Mouse (Mus musculus) cerebellum, postnatal 25 days (tissue): Measurements from ENCODE around the gene Nup85.
"Not testable (repeated sequence)": the region's sequence is repeated elsewhere in the genome, so short reads cannot be mapped to it uniquely, and the experiment has no call there.

Experiments
- DNase-seq, 2 experiments: peaks; one replicate each; pipeline ENCODE4 v3.0.0; 2021; ENCODE audit warnings: mixed read lengths in 2 of 2

Nup85 gene

GRCm38 (mm10) chr11:115564064-115564809 lies at the start of gene Nup85:
Gene Nup85, plus strand, starts transcription at chr11:115564434.
- DNase-seq: peak; percentile 98 to 99

DNA sequence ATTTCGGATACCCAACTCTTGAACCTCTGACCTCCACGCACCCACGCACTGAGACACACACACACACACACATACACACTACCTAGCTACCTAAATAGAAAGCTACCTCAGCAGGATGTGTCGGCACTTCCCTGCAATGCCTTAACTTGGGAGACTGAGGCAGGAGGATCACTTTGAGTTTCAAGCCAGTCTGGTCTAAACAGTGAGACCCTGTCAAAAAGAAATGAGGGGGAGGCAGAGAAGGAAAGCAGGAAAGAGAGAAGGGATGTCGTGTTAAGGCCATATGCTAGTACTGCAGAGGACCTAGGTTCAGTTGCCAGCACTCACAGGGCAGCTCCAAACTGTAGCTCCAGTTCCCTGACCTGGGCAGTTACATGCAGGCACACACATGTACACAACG lies 49.2 kb upstream of the Nup85 start:
- no peak for DNase-seq

- no peak for DNase-seq
Measured at GRCm38 (mm10) chr11:115516942-115517341, 47.3 kb upstream of the Nup85 start.

- DNase-seq: peak; percentile 49 to 61
Measured at GRCm38 (mm10) chr11:115518693-115519092, 45.5 kb upstream of the Nup85 start.

DNA sequence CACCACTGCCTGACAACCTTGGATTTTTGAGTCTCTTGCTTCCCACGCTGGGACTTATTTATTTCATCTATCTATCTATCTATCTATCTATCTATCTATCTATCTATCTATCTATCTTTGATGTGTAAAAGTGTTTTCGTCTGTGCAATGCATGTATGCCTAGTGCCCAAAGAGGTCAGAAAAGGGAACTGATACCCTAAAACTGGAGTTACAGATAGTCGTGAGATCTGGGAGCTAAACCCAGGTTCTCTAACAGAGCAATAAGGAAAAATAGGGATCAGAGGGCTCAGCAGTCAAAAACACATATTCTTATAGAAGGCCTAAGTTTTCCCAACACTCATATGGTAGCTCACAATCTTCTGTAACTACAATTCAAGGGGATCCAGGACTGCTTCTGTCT lies 44.7 kb upstream of the Nup85 start:
- DNase-seq: no peak

GRCm38 (mm10) chr11:115520218-115520617 lies 44.0 kb upstream of the Nup85 start:
- DNase-seq: no peak

DNA sequence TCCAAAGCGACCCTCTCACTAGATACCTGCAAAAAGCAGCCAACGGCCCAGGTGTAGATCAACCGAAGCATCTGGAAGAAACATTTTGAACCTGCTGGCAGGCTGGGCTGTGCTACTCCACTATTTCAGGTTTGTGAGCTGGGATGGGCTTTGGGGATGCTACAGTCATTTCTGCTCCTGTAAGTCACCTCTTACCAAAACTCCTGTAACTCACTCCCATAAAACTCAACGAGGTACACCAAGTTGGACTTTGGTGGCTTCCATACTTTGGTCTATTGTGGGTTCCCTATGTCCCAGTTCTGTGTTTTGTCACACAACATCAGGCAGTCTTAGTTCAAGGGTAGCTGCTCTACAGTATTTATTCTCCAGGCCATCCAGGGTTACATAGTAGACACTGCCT lies 43.2 kb upstream of the Nup85 start:
- DNase-seq: no peak

GRCm38 (mm10) chr11:115522238-115522637 lies 42.0 kb upstream of the Nup85 start:
- no peak for DNase-seq

DNA sequence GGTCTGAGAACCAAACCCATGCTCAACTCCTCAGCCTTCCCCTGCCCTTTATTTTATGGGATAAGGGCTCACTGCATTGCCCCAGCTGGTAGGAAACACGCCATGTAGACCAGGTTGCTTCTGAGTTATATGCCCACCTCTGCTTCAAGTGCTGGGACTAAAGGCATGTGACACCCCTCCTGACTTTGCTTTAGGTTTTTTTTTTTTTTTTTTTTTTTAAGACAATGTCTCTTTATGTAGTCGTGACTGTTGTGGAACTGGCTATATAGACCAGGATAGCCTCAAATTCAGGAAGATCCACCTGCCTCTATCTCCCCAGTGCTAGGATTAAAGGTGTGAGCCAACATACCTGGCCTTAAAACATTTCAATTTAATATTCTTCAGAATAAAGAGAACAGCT lies 41.5 kb upstream of the Nup85 start:
- no peak for DNase-seq

GRCm38 (mm10) chr11:115526446-115526845 lies 37.8 kb upstream of the Nup85 start:
- not testable (repeated sequence) for DNase-seq

- DNase-seq: no peak
Measured at GRCm38 (mm10) chr11:115534759-115535371, 29.4 kb upstream of the Nup85 start.

DNA sequence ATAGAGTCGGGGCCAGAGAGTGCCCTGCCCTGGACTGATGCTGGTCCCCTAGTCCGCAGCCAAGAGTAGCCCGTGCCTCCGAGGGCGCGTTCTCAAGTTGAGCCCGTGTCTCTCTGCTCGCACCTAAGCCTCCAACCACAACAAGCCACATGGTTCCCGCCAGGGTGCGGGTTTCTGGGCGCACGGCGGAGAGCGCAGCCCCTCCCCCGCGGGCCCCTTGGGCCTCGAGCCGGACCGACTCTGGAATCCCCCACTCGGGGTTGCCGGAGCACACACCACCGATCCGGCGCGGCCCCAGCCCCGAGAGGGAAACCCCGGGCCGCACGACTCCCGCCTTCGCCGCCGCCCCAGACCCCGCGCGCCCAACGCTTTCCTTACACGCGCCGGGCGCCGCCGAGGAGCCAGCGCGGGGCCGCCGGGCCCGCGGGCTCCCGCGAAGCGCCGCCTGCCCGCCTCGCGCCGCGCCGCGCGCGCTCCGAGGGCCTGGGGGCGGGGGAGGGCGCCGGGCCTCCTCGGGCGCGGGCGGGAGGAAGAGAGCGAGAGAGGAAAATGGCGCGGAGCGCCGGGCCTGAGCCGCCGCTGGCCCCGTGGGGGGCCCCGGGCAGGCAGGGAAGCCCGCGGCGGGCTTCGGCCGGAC lies 28.7 kb upstream of the Nup85 start:
- peak in 1 of 2 experiments; percentile 84 for DNase-seq

DNA sequence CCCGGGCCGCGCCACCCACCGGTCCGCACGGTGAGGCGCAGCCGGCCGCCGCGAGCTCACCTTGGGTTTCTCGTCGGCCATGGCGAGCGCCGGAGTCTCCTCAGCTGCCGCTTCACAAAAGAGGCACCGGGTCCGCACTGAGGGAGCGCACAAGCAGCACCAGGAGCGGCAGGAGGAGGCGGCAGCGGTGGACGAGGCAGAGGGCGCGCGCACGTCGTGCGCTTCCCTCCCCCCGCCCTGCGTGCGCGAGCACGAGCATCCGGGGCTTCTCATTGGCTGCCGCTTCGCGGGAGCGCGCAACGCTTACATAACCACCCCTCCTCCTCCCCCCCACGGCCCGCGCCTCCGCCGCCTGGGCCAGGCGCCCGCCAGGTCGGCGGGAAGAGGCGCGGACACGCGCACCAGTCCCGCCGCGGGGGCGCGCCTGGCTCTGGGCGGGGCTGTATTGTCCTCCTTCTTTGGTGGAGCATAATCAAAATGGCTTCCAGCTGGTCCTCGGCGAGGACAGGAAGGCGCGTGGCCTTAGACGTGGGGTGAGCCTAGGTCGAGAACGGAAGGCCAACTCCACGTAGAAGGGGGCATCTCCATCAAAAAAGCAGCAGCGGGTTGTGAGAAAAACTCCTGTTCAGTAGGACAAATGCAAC lies 28.1 kb upstream of the Nup85 start, which contains the start of gene Sumo2:
Gene Sumo2 (minus strand): TSS at position 239 of the 644 bp plus-strand sequence.
- peak; percentile 100 for DNase-seq

- no peak for DNase-seq
Measured at GRCm38 (mm10) chr11:115536856-115537568, 27.2 kb upstream of the Nup85 start.

DNA sequence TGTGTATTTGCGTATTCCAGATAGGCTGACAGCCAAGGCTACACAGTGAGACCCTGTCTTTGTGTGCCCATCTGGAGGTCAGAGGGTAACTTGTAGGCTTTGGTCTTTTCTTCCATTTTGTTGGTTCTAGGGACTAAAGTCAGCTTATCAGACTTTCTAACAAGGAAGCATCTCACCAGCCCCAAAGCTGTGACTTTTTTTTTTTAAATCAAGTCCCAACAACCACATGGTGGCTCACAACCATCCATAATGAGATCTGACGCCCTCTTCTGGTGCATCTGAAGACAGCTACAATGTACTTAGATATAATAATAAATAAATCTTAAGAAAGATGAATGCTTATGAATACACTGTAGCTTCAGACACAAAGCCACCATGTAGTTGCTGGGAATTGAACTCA lies 26.2 kb upstream of the Nup85 start:
- no peak for DNase-seq

- no peak for DNase-seq
Measured at GRCm38 (mm10) chr11:115543571-115543970, 20.7 kb upstream of the Nup85 start.

- peak in 1 of 2 experiments; percentile 18 for DNase-seq
Measured at GRCm38 (mm10) chr11:115552783-115553182, 11.5 kb upstream of the Nup85 start.

DNA sequence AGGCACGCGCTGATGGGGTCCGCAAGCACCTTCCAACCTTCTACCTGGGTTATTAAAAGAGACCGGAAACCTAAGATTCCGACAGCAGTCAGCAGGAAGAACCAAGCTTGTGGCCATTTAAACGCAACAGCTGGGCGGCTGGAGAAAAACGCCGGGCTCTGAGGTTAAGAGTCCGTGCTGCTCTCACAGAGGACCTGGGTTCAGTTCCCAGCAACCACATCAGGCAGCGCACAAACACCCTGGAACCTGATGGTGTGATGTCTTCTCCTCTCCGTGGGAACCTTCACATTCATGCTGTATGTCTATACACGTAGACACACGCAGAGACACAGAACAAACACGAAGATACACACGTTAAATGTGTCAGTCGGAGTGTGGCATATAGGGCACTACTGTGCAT lies 8.5 kb upstream of the Nup85 start:
- DNase-seq: no peak

- DNase-seq: no peak
Measured at GRCm38 (mm10) chr11:115563406-115563805, 828 bp upstream of the Nup85 start.

DNA sequence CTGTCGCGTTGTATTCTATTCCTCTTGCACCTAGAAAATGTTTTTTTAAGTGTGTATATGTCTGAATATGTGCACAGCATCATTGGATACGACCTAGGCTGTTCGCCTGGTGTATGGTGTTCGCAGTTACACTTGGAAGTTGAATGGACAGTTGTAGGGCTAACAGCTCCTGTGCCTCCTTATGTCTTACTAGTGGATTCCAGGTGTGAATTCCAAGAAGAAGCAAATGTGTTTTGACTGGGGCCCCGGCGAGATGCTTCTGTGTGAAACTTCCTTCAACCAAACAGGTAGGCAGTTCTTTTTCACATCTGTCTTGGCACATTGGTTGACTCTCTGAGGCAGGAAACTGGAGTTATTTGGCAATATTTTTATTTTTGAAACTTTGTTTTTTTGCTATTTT lies 727 bp downstream of the Nup85 start:
- DNase-seq: no peak

- no peak for DNase-seq
Measured at GRCm38 (mm10) chr11:115579080-115579479, 14.8 kb downstream of the Nup85 start.

DNA sequence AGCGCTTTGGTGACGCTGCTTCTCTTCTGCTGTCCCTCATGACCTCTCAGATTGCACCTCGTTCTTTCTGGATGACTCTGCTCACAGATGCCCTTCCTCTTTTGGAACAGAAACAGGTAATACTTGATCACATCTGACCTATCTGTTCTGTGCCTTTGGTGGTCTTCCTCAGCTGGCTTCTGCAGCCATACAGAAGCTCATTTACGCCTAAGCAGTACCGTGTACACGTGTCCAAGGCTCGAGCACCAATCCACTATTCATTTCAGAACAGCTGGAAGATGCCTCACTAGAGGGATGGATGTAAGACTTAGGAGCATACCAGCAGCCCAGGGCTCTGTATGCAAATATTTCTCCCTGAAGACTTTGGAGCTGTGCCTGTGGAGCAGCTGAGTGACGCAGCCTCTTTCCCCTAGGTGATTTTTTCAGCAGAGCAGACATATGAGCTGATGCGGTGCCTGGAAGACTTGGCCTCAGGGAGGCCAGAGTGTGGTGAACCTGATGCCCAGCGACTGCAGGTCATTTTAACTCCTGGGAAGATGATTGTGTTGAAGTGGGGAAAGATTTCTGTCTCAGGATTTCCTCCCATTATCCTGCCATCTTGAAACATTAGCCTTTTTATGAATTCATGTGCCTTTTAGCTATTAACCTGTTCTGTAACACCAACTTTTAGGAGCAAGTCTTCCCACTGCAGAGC lies 18.8 kb downstream of the Nup85 start:
- DNase-seq: no peak
